Mouse (Mus musculus) liver, embryonic 14.5 days (tissue): ENCODE results near the gene Hoxa7. TPM values are rescaled to one million over a fixed set of nuclear protein-coding genes. Genes with fewer than 3 reads are reported as not detected.
A peak's percentile ranks its signal among the peaks of the same experiment; 100 is the strongest.

Source experiments
- ATAC-seq: fragments of 200-750 bp; cut with Nextera tagmentation; 2 replicates; pipeline ENCODE4 v1.8.0; 2017; ENCODE audit warnings: moderate number of reproducible peaks, mild to moderate bottlenecking, moderate library complexity; ENCODE audit not compliant: insufficient read depth
- DNase-seq, 3 experiments: peaks; one replicate each; pipeline ENCODE4 v3.0.0-alpha.2; 2012 to 2013; ENCODE audit warnings: low read depth in 3 of 3, low spot score in 3 of 3
- H3K27ac ChIP-seq: fragments of 300-500 bp; sonication (generic); 2 replicates; pipeline ENCODE4 v1.5.1; 2014; ENCODE audit warnings: moderate library complexity, mild to moderate bottlenecking, control low read depth, inconsistent platforms
- H3K27me3 ChIP-seq: fragments of 300-500 bp; sonication (generic); 2 replicates; pipeline ENCODE4 v1.6.1; 2014; ENCODE audit warnings: mild to moderate bottlenecking, low read length, moderate library complexity; ENCODE audit not compliant: control insufficient read depth, insufficient read depth
- H3K36me3 ChIP-seq: fragments of 300-500 bp; sonication (generic); replicated peaks from 2 replicates; pipeline ENCODE4 v1.6.1; 2014; ENCODE audit warnings: low read depth; ENCODE audit not compliant: control insufficient read depth, insufficient read depth
- H3K4me1 ChIP-seq, 2 experiments: fragments of 200-500 bp in 1 of 2; fragments of 300-500 bp in 1 of 2; sonication (generic) in 1 of 2; replicated peaks; 2 replicates each; pipeline ENCODE4 v1.6.1; 2012 to 2014; ENCODE audit warnings: antibody characterized with exemption in 1 of 2, inconsistent platforms in 1 of 2, low read length in 1 of 2; ENCODE audit not compliant: control insufficient read depth in 2 of 2, insufficient read depth in 2 of 2
- H3K4me2 ChIP-seq: fragments of 300-500 bp; sonication (generic); 2 replicates; pipeline ENCODE4 v1.6.1; 2014; ENCODE audit warnings: low read depth, mild to moderate bottlenecking, control low read depth, moderate library complexity
- H3K4me3 ChIP-seq, 2 experiments: fragments of 200-500 bp in 1 of 2; fragments of 300-500 bp in 1 of 2; sonication (generic) in 1 of 2; 2 replicates each; pipeline ENCODE4 v1.5.1; 2012 to 2014; ENCODE audit warnings: low read depth in 2 of 2, low read length in 2 of 2, mild to moderate bottlenecking in 2 of 2, control low read depth in 1 of 2, inconsistent platforms in 1 of 2, moderate library complexity in 1 of 2; ENCODE audit not compliant: insufficient read depth in 1 of 2
- H3K9ac ChIP-seq: fragments of 300-500 bp; sonication (generic); replicated peaks from 2 replicates; pipeline ENCODE4 v1.6.1; 2014; ENCODE audit warnings: mild to moderate bottlenecking, control low read depth, moderate library complexity
- H3K9me3 ChIP-seq: fragments of 300-500 bp; sonication (generic); 2 replicates; pipeline ENCODE4 v1.6.1; 2016; ENCODE audit warnings: low read length, mixed read lengths; ENCODE audit not compliant: control insufficient read depth
- CTCF ChIP-seq: IDR thresholded peaks from 2 replicates; pipeline ENCODE4 v1.5.1; 2016; ENCODE audit warnings: antibody characterized with exemption, low read depth, control low read depth
- EP300 ChIP-seq: IDR thresholded peaks from 2 replicates; pipeline ENCODE4 v1.6.1; 2016; ENCODE audit warnings: antibody characterized with exemption, low read depth
- WGBS: fragments of 180-500 bp; shearing (Covaris S2); extraction: QIAGEN DNeasy Blood & Tissue Kit; methylation state at CpG from one replicate; pipeline ENCODE4 v1.1.7; 2014; ENCODE audit not compliant: insufficient replicate concordance; 5-methylcytosine and 5-hydroxymethylcytosine counted together
- polyA plus RNA-seq, 2 experiments: library from polyadenylated mRNA; depleted of rRNA in 1 of 2; stranded (reverse) in 1 of 2; unstranded in 1 of 2; fragments of >200 nt; fragmentation: Nextera tagmentation in 1 of 2; extraction: Ambion mirVana in 1 of 2; gene quantifications; 2 replicates each; pipeline versions ENCODE4 v1.2.1 to v1.2.3; 2012 to 2014

Gene Hoxa7
- polyA plus RNA-seq, 2 experiments = 0.23 to 0.26 TPM

GRCm38 (mm10) chr6:52221993-52222685, 485 bp upstream of the Hoxa7 start:
- H3K9ac ChIP-seq = no peak overlapping the region
- TF ChIP-seq EP300 = no peak
- TF ChIP-seq CTCF = no peak
- ATAC-seq = no peak
- no peaks in the 10 kb centered on the region for H3K4me1 ChIP-seq
- no peak overlapping the region for H3K27ac ChIP-seq
- no peaks in the 10 kb centered on the region for H3K9me3 ChIP-seq
- no peak for DNase-seq
- peak overlapping the region; percentile 69 for H3K4me2 ChIP-seq
- peak overlapping the region in 1 of 2 experiments; percentile 49; a peak in 2 of 4 replicates for H3K4me3 ChIP-seq
- peaks cover 100% of the 10 kb centered on the region for H3K27me3 ChIP-seq
- 11% methylated on average over 21 of the region's 21 CpGs for WGBS
- no peaks in the 10 kb centered on the region for H3K36me3 ChIP-seq

GRCm38 (mm10) chr6:52220865-52221310, 766 bp downstream of the Hoxa7 start:
- no peak overlapping the region for H3K27ac ChIP-seq
- WGBS = 7% methylated on average over 12 of the region's 12 CpGs
- TF ChIP-seq CTCF = no peak
- no peak for TF ChIP-seq EP300

GRCm38 (mm10) chr6:52220003-52220864, 1.4 kb downstream of the Hoxa7 start:
- no peak for TF ChIP-seq EP300
- TF ChIP-seq CTCF = no peak
- H3K9me3 ChIP-seq = no peaks in the 10 kb centered on the region
- DNase-seq (no peak), ATAC-seq (no peak)
- no peak overlapping the region for H3K9ac ChIP-seq
- no peak overlapping the region for H3K4me2 ChIP-seq
- H3K27me3 ChIP-seq = peaks cover 100% of the 10 kb centered on the region
- no peaks in the 10 kb centered on the region for H3K4me1 ChIP-seq
- no peaks in the 10 kb centered on the region for H3K36me3 ChIP-seq
- no peak overlapping the region for H3K27ac ChIP-seq
- WGBS = 27% methylated on average over 32 of the region's 32 CpGs
- no peak overlapping the region for H3K4me3 ChIP-seq

More at GRCm38 (mm10) chr6:52220865-52221310, 766 bp downstream of the Hoxa7 start:
- no peak for ATAC-seq
- Histone ChIP-seq H3K36me3 (no peaks in the 10 kb centered on the region), H3K9me3 (no peaks in the 10 kb centered on the region), H3K27me3 (peaks cover 100% of the 10 kb centered on the region), H3K4me2 (peak overlapping the region; percentile 69), H3K4me1 (no peaks in the 10 kb centered on the region), H3K9ac (no peak overlapping the region), H3K4me3 (peak overlapping the region; percentile 49 to 51; a peak in 3 of 4 replicates)
- no peak for DNase-seq

GRCm38 (mm10) chr6:52219234-52219942, 2.3 kb downstream of the Hoxa7 start:
- no peak overlapping the region for H3K27ac ChIP-seq
- peaks cover 100% of the 10 kb centered on the region for H3K27me3 ChIP-seq
- no peak overlapping the region for H3K4me3 ChIP-seq
- WGBS = 39% methylated on average over 9 of the region's 9 CpGs
- H3K9ac ChIP-seq = no peak overlapping the region
- DNase-seq = no peak
- H3K4me1 ChIP-seq = no peaks in the 10 kb centered on the region
- no peaks in the 10 kb centered on the region for H3K36me3 ChIP-seq
- ATAC-seq = no peak
- H3K4me2 ChIP-seq = no peak overlapping the region
- TF ChIP-seq CTCF = no peak
- TF ChIP-seq EP300 = no peak
- no peaks in the 10 kb centered on the region for H3K9me3 ChIP-seq
